Mouse (Mus musculus) erythroblast, embryonic 14.5 days (primary cell): Measurements from ENCODE around the gene Hmox2.

Experiments
- GATA1 ChIP-seq: IDR thresholded peaks from 2 replicates; pipeline ENCODE4 v1.6.1; 2012; ENCODE audit warnings: low read length, inconsistent platforms, mixed read lengths
- TAL1 ChIP-seq: IDR thresholded peaks from 3 replicates; pipeline ENCODE4 v1.6.1; 2012; ENCODE audit warnings: low read length, inconsistent platforms, mixed read lengths

- TF ChIP-seq TAL1 (no peak), GATA1 (no peak)
These were observed 36.3 kb downstream of the Hmox2 start for GRCm38 (mm10) chr16:4762437-4762836.
